Mouse (Mus musculus): ENCODE results near the gene Cmip.

DNA sequence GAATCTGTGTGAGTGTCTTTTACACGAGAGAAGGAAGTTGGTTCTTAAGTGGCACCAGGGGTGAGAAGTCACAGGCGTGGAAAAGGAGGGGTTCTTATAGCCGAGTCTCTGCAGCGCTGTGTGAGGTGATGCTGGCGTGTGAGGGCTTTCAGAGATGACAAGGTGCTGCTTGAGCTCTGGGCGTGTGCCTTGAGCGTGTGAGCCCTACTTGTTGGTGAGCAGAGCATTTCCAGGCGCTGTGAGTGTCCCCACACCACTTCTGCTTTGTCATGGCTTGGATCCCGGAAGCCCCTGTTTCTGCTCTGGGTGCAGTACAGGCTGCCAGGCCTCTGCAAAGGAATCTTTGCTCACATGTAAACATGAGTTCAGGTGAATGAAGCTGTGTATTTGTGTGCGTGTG is 86.6 kb downstream of the Cmip start:
- no peak for TF ChIP-seq POLR2A (IDR thresholded peaks at IDR 0.05; ENCODE audit: low read depth, low read length)
- TF ChIP-seq CTCF (IDR thresholded peaks at IDR 0.05; ENCODE audit: borderline replicate concordance, insufficient read depth, low read length), result no peak
